Mouse (Mus musculus) heart, postnatal 0 days (tissue): Measurements from ENCODE around the gene Cops6. TPM values are rescaled to one million over a fixed set of nuclear protein-coding genes. Genes with fewer than 3 reads are reported as not detected.

Experiments used
- ATAC-seq: fragments of 200-750 bp; cut with Nextera tagmentation; 2 replicates; pipeline ENCODE4 v1.8.0; 2017; ENCODE audit warnings: low read depth, moderate number of reproducible peaks, moderate library complexity; ENCODE audit not compliant: insufficient read depth
- DNase-seq: peaks from one replicate; pipeline ENCODE4 v3.0.0-alpha.2; 2016; ENCODE audit warnings: low spot score
- H3K27ac ChIP-seq: fragments of 300-500 bp; sonication (generic); 2 replicates; pipeline ENCODE4 v1.5.1; 2014; ENCODE audit warnings: low read depth, mild to moderate bottlenecking
- H3K27me3 ChIP-seq: fragments of 300-500 bp; sonication (generic); 2 replicates; pipeline ENCODE4 v1.6.1; 2014; ENCODE audit warnings: low read length, mixed read lengths; ENCODE audit not compliant: control insufficient read depth, insufficient read depth
- H3K36me3 ChIP-seq: fragments of 300-500 bp; sonication (generic); replicated peaks from 2 replicates; pipeline ENCODE4 v1.6.1; 2014; ENCODE audit warnings: low read length, mixed read lengths; ENCODE audit not compliant: control insufficient read depth, insufficient read depth
- H3K4me1 ChIP-seq: fragments of 300-500 bp; sonication (generic); 2 replicates; pipeline ENCODE4 v1.6.1; 2014; ENCODE audit warnings: antibody characterized with exemption; ENCODE audit not compliant: control insufficient read depth, insufficient read depth
- H3K4me2 ChIP-seq: fragments of 300-500 bp; sonication (generic); 2 replicates; pipeline ENCODE4 v1.6.1; 2014; ENCODE audit warnings: low read depth, mild to moderate bottlenecking, low read length, moderate library complexity
- H3K4me3 ChIP-seq: fragments of 300-500 bp; sonication (generic); 2 replicates; pipeline ENCODE4 v1.5.1; 2014; ENCODE audit warnings: low read depth, low read length
- H3K9ac ChIP-seq: fragments of 300-500 bp; sonication (generic); replicated peaks from 2 replicates; pipeline ENCODE4 v1.6.1; 2014; ENCODE audit warnings: low read depth, low read length, mixed read lengths
- H3K9me3 ChIP-seq: fragments of 300-500 bp; sonication (generic); replicated peaks from 2 replicates; pipeline ENCODE4 v1.6.1; 2016; ENCODE audit warnings: low read length; ENCODE audit not compliant: control insufficient read depth
- CTCF ChIP-seq: IDR thresholded peaks from 2 replicates; pipeline ENCODE4 v1.5.1; 2016; ENCODE audit warnings: antibody characterized with exemption, control low read depth, low read depth
- EP300 ChIP-seq: IDR thresholded peaks from 2 replicates; pipeline ENCODE4 v1.6.1; 2016; ENCODE audit warnings: antibody characterized with exemption, low read depth
- WGBS: fragments of 180-500 bp; shearing (Covaris S2); extraction: QIAGEN DNeasy Blood & Tissue Kit; methylation state at CpG from one replicate; pipeline ENCODE4 v1.1.7; 2014; 5-methylcytosine and 5-hydroxymethylcytosine counted together
- polyA plus RNA-seq: library from polyadenylated mRNA; unstranded; fragments of >200 nt; fragmentation: Nextera tagmentation; extraction: Ambion mirVana; gene quantifications from 2 replicates; pipeline ENCODE4 v1.2.1, GENCODE M21; 2015
- total RNA-seq: library from RNA; depleted of rRNA; stranded (reverse); fragments of >200 nt; gene quantifications from 2 replicates; pipeline ENCODE4 v1.2.3, GENCODE M21; 2014; ENCODE audit warnings: low replicate concordance; rRNA removed

The Cops6 gene
- total RNA-seq, result 39.9 and 45.6 TPM in 2 replicates
- 281 and 291 TPM in 2 replicates for polyA plus RNA-seq

- peak within 1 kb of the TSS; percentile 89 for H3K4me3 ChIP-seq
- H3K27me3 ChIP-seq, result no peaks in the 10 kb centered on the region
- no peaks in the 10 kb centered on the region for H3K9me3 ChIP-seq
- H3K27ac ChIP-seq, result peak within 1 kb of the TSS; percentile 65
- peak; percentile 95 for ATAC-seq
- no peak for TF ChIP-seq EP300
- TF ChIP-seq CTCF, result 0 out of 2 replicates have a peak, but pooled peaks have one; percentile 7
- peak within 1 kb of the TSS; percentile 86 for H3K9ac ChIP-seq
- H3K36me3 ChIP-seq, result peaks cover 38% of the 10 kb centered on the region
- peak within 1 kb of the TSS; percentile 93 for H3K4me2 ChIP-seq
- peak; percentile 93 for DNase-seq
- peaks cover 6% of the 10 kb centered on the region; the same call in 1 of the 2 replicates for H3K4me1 ChIP-seq
- under 1% methylated on average over 42 of the region's 42 CpGs for WGBS
These were observed at the start of gene Cops6 for GRCm38 (mm10) chr5:138160842-138161665. Cops6 (plus strand) TSS chr5:138161071.

GRCm38 (mm10) chr5:138116255-138117198 is 44.3 kb upstream of the Cops6 start, which contains the start of gene Zscan21:
Zscan21 (plus strand) TSS chr5:138116903.
- H3K4me3 ChIP-seq, result peak within 1 kb of the TSS; percentile 78
- TF ChIP-seq EP300 (no peak; the same call in 1 of the 2 replicates), CTCF (peak; percentile 11; the same call in 1 of the 2 replicates)
- peak within 1 kb of the TSS; percentile 95 for H3K27ac ChIP-seq

GRCm38 (mm10) chr5:138117199-138118015 is 43.5 kb upstream of the Cops6 start:
- 5% methylated on average over 16 of the region's 16 CpGs for WGBS
- no peak for TF ChIP-seq CTCF
- TF ChIP-seq EP300, result no peak; the same call in 1 of the 2 replicates
- H3K4me3 ChIP-seq, result peak overlapping the region; percentile 78
- 0 out of 2 replicates have a peak, but pooled peaks have one; percentile 3 for ATAC-seq
- peak overlapping the region; percentile 95 for H3K27ac ChIP-seq
- H3K36me3 ChIP-seq, result peaks cover 6% of the 10 kb centered on the region; the same call in 1 of the 2 replicates
- DNase-seq, result peak; percentile 22
- H3K9me3 ChIP-seq, result no peaks in the 10 kb centered on the region
- H3K4me1 ChIP-seq, result 0 out of 2 replicates have a peak, but pooled peaks cover 9% of the 10 kb centered on the region
- H3K9ac ChIP-seq, result peak overlapping the region; percentile 80
- H3K27me3 ChIP-seq, result no peaks in the 10 kb centered on the region
- peak overlapping the region; percentile 77 for H3K4me2 ChIP-seq

More at GRCm38 (mm10) chr5:138116255-138117198, 44.3 kb upstream of the Cops6 start, which contains the start of gene Zscan21:
- Histone ChIP-seq H3K4me1 (0 out of 2 replicates have a peak, but pooled peaks cover 9% of the 10 kb centered on the region), H3K27me3 (no peaks in the 10 kb centered on the region), H3K9ac (peak within 1 kb of the TSS; percentile 80), H3K36me3 (peaks cover 6% of the 10 kb centered on the region; the same call in 1 of the 2 replicates), H3K4me2 (peak within 1 kb of the TSS; percentile 77), H3K9me3 (no peaks in the 10 kb centered on the region)
- ATAC-seq (peak; percentile 98), DNase-seq (peak; percentile 94)
- 7% methylated on average over 38 of the region's 38 CpGs for WGBS

GRCm38 (mm10) chr5:138118041-138118440 is 42.8 kb upstream of the Cops6 start:
- Histone ChIP-seq H3K36me3 (peaks cover 7% of the 10 kb centered on the region; the same call in 1 of the 2 replicates), H3K4me3 (peak overlapping the region; percentile 78), H3K9ac (no peak overlapping the region), H3K27me3 (no peaks in the 10 kb centered on the region), H3K4me2 (peak overlapping the region; percentile 77), H3K27ac (peak overlapping the region; percentile 95; the same call in 1 of the 2 replicates), H3K4me1 (0 out of 2 replicates have a peak, but pooled peaks cover 9% of the 10 kb centered on the region), H3K9me3 (no peaks in the 10 kb centered on the region)
- no peak for TF ChIP-seq EP300
- TF ChIP-seq CTCF, result no peak
- DNase-seq (no peak), ATAC-seq (no peak)
- 56% methylated on average over 3 of the region's 3 CpGs for WGBS
